Mouse (Mus musculus) macrophage (primary cell): ENCODE data around the gene Clca2. TPM values are rescaled to one million over a fixed set of nuclear protein-coding genes. Genes with fewer than 3 reads are reported as not detected.
A peak's percentile ranks its signal among the peaks of the same experiment; 100 is the strongest.

ENCODE experiments used
- H3K27ac ChIP-seq: fragments of 350-480 bp; formaldehyde crosslinking; 2 replicates; pipeline ENCODE4 v1.9.0; 2021
- H3K36me3 ChIP-seq: fragments of 350-480 bp; formaldehyde crosslinking; 2 replicates; pipeline ENCODE4 v1.9.0; 2021; ENCODE audit errors: inconsistent target
- H3K4me3 ChIP-seq: fragments of 350-480 bp; formaldehyde crosslinking; 2 replicates; pipeline ENCODE4 v1.9.0; 2021; ENCODE audit errors: inconsistent target
- H3K79me2 ChIP-seq: fragments of 350-480 bp; formaldehyde crosslinking; 2 replicates; pipeline ENCODE4 v1.9.0; 2021; ENCODE audit errors: inconsistent target
- WGBS: methylation state at CpG from one replicate; pipeline ENCODE4 v1.1.7; 2026; ENCODE audit warnings: inconsistent platforms; ENCODE audit not compliant: missing documents; 5-methylcytosine and 5-hydroxymethylcytosine counted together
- polyA plus RNA-seq: library from polyadenylated mRNA; stranded (reverse); fragments of 250-400 nt; gene quantifications from 3 replicates; pipeline ENCODE4 v1.2.4, GENCODE M21; 2018; ENCODE audit warnings: inconsistent platforms
- total RNA-seq, 78 experiments: library from RNA; depleted of rRNA; stranded (reverse); fragments of 250-400 nt; gene quantifications; 1 replicate in 9 of 78; 2 replicates in 24 of 78; 3 replicates in 43 of 78; 4 replicates in 2 of 78; pipeline ENCODE4 v1.2.4; 2018; ENCODE audit warnings: inconsistent platforms in 56 of 78

Clca2 gene
- under 1 TPM in 1 of 26 experiments, not detected in 25; 0.26 TPM for total RNA-seq (2018; cell fraction: chromatin; rRNA removed)
- total RNA-seq (2018; cell fraction: cytosol; rRNA removed), result not detected
- under 1 TPM in 1 of 26 experiments, not detected in 25; 0.12 TPM for total RNA-seq (2018; cell fraction: nucleus; rRNA removed)
- not detected in 3 replicates for polyA plus RNA-seq

- 57% methylated on average over 6 of the region's 6 CpGs for WGBS
- no peak within 1 kb of the TSS for H3K4me3 ChIP-seq
- H3K36me3 ChIP-seq, result no peaks in the 10 kb centered on the region
- H3K79me2 ChIP-seq, result no peaks in the 10 kb centered on the region
- H3K27ac ChIP-seq, result no peak within 1 kb of the TSS
Observed at GRCm38 (mm10) chr3:145099291-145099690, at the start of gene Clca2. Gene Clca2, minus strand, starts transcription at chr3:145099443.

GRCm38 (mm10) chr3:145147952-145148351, 48.7 kb upstream of the Clca2 start:
- Histone ChIP-seq H3K79me2 (no peaks in the 10 kb centered on the region), H3K36me3 (no peaks in the 10 kb centered on the region), H3K27ac (no peak overlapping the region), H3K4me3 (no peak overlapping the region)

DNA sequence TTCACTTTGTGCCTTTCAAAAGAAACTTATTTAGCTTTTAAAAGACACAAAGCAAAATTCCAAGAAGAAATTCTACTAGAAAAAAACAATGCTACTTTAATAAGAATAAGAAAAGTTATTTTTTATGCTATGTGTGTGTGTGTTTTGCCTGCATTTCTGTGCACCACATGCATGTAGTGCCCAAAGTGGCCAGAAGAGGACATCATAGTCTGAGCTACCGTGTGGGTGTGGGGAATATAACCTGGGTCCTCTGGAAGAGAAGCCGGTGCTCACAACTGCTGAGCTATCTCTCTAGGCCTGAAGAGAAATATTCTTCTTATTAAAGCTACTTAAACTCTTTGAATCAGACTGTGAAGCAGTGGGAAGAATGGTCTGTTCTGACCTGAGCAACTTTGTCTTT, 48.2 kb upstream of the Clca2 start:
- Histone ChIP-seq H3K79me2 (no peaks in the 10 kb centered on the region), H3K4me3 (no peak overlapping the region), H3K27ac (no peak overlapping the region), H3K36me3 (no peaks in the 10 kb centered on the region)
- 91% methylated on average over 2 of the region's 2 CpGs for WGBS

DNA sequence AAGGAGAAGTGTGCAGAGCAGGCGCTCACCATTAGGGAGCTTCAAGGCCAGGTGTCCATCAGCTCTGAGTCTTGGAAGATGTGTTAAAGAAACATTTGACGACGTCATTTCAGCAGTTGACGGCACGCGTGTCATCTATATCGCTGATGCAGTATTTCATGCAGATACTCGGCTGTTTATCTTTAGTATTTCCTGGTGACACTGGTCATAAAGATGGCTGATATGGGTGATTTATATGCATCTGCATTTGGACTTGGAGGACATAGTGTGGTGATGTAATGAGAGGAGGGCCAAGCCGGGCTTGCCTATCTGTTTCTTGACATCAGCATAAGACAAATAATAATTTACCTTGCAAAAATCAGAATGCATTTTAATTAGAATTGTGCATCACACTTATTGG, 47.6 kb upstream of the Clca2 start:
- no peak overlapping the region for H3K4me3 ChIP-seq
- WGBS, result 97% methylated on average over 9 of the region's 9 CpGs
- no peaks in the 10 kb centered on the region for H3K36me3 ChIP-seq
- H3K79me2 ChIP-seq, result no peaks in the 10 kb centered on the region
- no peak overlapping the region for H3K27ac ChIP-seq

- Histone ChIP-seq H3K27ac (no peak overlapping the region), H3K36me3 (no peaks in the 10 kb centered on the region), H3K4me3 (no peak overlapping the region), H3K79me2 (no peaks in the 10 kb centered on the region)
- whole genome bisulfite sequencing, result 94% methylated on average over 10 of the region's 10 CpGs
Observed at GRCm38 (mm10) chr3:145143856-145144255, 44.6 kb upstream of the Clca2 start.

GRCm38 (mm10) chr3:145142925-145143324, 43.7 kb upstream of the Clca2 start:
- no peak overlapping the region for H3K4me3 ChIP-seq
- no peak overlapping the region for H3K27ac ChIP-seq
- H3K36me3 ChIP-seq, result no peaks in the 10 kb centered on the region
- H3K79me2 ChIP-seq, result no peaks in the 10 kb centered on the region

DNA sequence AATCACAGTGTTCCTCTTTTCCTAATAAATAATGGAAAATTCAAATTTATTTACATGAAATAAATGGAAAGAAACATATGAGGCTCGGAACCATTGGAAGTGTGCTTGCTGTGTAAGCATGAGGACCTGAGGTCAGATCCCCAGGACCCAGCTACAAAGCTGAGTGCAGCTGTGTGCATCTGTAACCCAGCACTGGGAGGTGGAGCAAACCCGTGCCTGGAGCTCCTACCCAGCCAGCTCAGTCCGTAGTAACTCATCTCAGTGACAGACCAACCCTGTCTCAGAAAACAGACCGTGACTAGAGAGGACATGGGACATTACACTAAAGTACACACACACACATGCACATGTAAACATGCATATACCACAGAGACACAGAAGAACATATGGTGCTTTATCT, 41.0 kb upstream of the Clca2 start:
- H3K79me2 ChIP-seq, result no peaks in the 10 kb centered on the region
- H3K27ac ChIP-seq, result no peak overlapping the region
- no peaks in the 10 kb centered on the region for H3K36me3 ChIP-seq
- WGBS, result 94% methylated on average over 3 of the region's 4 CpGs
- no peak overlapping the region for H3K4me3 ChIP-seq

- H3K36me3 ChIP-seq, result peaks cover 25% of the 10 kb centered on the region; the same call in 1 of the 2 replicates
- WGBS, result 37% methylated on average over 3 of the region's 3 CpGs
Observed at GRCm38 (mm10) chr3:145131210-145131868, 32.1 kb upstream of the Clca2 start.

DNA sequence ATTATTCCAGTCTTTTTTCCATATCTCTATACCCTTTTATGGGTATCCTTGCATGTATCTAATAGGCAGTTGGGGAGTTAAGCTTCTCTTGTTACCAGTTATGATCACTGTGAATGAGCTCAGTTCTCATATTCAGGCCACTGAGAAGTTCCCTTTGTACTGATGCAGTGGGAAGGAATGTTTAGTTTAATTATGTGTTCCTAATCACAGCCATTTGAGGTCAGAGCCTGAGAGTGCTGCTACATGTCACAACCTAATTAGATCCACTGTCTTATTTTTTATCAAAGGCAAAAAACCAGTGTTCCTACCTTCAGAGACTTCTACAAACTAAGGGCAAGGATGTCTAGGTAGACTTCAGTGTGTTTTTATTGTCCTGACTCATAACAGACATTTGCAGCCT, 30.1 kb upstream of the Clca2 start:
- Histone ChIP-seq H3K27ac (no peak overlapping the region), H3K36me3 (peaks cover 18% of the 10 kb centered on the region; the same call in 1 of the 2 replicates), H3K4me3 (no peak overlapping the region), H3K79me2 (no peaks in the 10 kb centered on the region)

More at GRCm38 (mm10) chr3:145131210-145131868, 32.1 kb upstream of the Clca2 start:
- H3K27ac ChIP-seq, result no peak overlapping the region
- no peaks in the 10 kb centered on the region for H3K79me2 ChIP-seq
- no peak overlapping the region for H3K4me3 ChIP-seq

DNA sequence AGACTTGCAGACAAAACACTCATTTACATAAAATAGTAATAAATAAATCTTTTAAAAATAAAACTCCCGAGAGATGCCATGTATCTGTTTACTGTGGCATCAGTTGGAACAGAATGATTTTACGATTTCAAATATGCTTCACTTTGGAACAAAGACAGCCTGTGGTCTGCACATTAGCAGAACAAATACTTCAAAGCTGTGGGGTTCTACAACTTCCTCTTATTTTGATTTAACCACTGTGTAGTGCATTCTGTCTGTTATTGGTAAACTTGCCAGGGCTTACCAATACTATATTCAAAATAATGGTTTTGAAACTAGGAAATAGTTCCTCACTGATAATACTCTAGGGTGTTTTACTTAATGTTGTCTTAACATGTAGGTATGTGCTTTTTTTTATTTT, 27.4 kb upstream of the Clca2 start:
- Histone ChIP-seq H3K36me3 (no peaks in the 10 kb centered on the region), H3K79me2 (no peaks in the 10 kb centered on the region), H3K27ac (no peak overlapping the region), H3K4me3 (no peak overlapping the region)
- 72% methylated on average over 2 of the region's 2 CpGs for WGBS

DNA sequence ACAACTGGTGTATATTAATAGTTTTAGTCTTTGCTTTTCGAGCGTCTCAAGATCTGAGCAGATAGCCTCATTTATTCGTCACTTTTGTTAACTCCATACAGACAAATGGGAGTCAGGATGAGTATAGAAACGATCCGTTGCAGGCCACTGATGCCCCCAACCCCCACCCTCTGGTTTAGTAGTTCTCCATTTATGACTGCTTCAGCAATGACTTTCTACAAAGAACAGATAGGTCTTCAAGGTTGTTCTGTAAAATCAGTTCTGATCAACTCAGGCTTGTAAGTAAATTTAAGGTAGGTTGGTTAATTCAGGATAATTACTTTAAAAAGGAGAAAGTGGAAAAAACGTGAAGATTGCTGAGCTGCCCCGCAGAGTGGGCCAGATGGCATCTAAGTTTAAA, 20.2 kb upstream of the Clca2 start:
- H3K27ac ChIP-seq, result peak overlapping the region; percentile 93

GRCm38 (mm10) chr3:145119002-145119358, 19.7 kb upstream of the Clca2 start:
- 5% methylated on average over 14 of the region's 14 CpGs for WGBS
- no peaks in the 10 kb centered on the region for H3K36me3 ChIP-seq
- H3K27ac ChIP-seq, result peak overlapping the region; percentile 93
- peak overlapping the region; percentile 86 for H3K4me3 ChIP-seq
- H3K79me2 ChIP-seq, result no peaks in the 10 kb centered on the region

More for the DNA sequence above, 20.2 kb upstream of the Clca2 start:
- H3K4me3 ChIP-seq, result peak overlapping the region; percentile 86
- 77% methylated on average over 7 of the region's 7 CpGs for WGBS
- H3K79me2 ChIP-seq, result no peaks in the 10 kb centered on the region
- no peaks in the 10 kb centered on the region for H3K36me3 ChIP-seq

DNA sequence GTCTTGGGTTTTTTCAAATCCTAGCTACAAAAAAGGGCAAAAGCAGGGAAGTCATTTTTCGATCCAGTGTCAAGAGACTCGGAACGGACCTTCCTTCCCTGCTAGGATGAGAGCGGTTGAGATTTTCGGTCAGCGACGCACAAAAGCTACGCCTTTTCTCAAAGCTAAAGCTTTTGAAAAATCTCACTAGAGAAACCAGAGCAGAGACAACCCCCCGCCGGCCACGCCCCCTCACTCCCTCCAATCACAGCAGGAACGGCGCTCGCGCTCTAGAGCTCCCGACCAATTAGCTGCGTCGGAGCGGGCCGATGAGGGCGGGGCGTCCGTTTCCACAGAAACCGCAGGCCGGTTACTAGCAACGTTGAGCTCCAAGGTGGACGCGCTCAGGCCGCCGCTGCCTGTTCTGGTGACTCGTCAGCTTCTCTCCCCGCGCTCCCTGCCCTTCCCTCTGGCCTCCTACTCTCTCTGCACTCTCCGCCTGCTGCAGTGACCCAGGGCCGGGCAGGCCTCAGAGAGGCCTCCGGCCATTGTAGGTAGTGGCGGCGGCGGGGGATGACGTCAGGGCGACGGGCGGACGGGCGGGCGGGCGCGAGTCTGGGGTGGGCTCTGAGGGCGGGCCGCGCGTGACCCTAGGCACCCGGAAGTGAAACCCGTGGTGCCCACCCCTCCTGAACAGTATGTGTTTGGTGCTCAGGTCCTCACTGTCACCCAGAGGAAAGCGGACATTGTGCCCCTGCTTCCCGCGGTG, 19.2 kb upstream of the Clca2 start, which contains the start of gene Odf2l:
TSS of gene Odf2l (plus strand) at position 335 of the 748 bp plus-strand sequence.
- no peaks in the 10 kb centered on the region for H3K36me3 ChIP-seq
- WGBS, result 1% methylated on average over 57 of the region's 57 CpGs

GRCm38 (mm10) chr3:145117637-145118036, 18.4 kb upstream of the Clca2 start:
- Histone ChIP-seq H3K36me3 (no peaks in the 10 kb centered on the region), H3K4me3 (peak overlapping the region; percentile 86), H3K79me2 (no peaks in the 10 kb centered on the region), H3K27ac (peak overlapping the region; percentile 93)
- WGBS, result 87% methylated on average over 9 of the region's 10 CpGs

More for the DNA sequence above, 19.2 kb upstream of the Clca2 start, which contains the start of gene Odf2l:
- Histone ChIP-seq H3K4me3 (peak within 1 kb of the TSS; percentile 86), H3K79me2 (no peaks in the 10 kb centered on the region), H3K27ac (peak within 1 kb of the TSS; percentile 93)

GRCm38 (mm10) chr3:145115169-145115568, 15.9 kb upstream of the Clca2 start:
- H3K4me3 ChIP-seq, result no peak overlapping the region
- H3K36me3 ChIP-seq, result no peaks in the 10 kb centered on the region
- H3K79me2 ChIP-seq, result no peaks in the 10 kb centered on the region
- H3K27ac ChIP-seq, result no peak overlapping the region
- WGBS, result 88% methylated on average over 2 of the region's 2 CpGs
